Mouse (Mus musculus): ENCODE data around the gene Crip3.

Gene Crip3

GRCm38 (mm10) chr17:46428761-46429414 is at the start of gene Crip3:
TSS of gene Crip3 (plus strand) at chr17:46428926.
- DNase-seq (ENCODE audit: low read depth) = no peak

GRCm38 (mm10) chr17:46383294-46384060 is 45.2 kb upstream of the Crip3 start, which contains the start of gene Zfp318:
TSS of gene Zfp318 (plus strand) at chr17:46383731.
- DNase-seq (ENCODE audit: low read depth) = peak; percentile 82

DNA sequence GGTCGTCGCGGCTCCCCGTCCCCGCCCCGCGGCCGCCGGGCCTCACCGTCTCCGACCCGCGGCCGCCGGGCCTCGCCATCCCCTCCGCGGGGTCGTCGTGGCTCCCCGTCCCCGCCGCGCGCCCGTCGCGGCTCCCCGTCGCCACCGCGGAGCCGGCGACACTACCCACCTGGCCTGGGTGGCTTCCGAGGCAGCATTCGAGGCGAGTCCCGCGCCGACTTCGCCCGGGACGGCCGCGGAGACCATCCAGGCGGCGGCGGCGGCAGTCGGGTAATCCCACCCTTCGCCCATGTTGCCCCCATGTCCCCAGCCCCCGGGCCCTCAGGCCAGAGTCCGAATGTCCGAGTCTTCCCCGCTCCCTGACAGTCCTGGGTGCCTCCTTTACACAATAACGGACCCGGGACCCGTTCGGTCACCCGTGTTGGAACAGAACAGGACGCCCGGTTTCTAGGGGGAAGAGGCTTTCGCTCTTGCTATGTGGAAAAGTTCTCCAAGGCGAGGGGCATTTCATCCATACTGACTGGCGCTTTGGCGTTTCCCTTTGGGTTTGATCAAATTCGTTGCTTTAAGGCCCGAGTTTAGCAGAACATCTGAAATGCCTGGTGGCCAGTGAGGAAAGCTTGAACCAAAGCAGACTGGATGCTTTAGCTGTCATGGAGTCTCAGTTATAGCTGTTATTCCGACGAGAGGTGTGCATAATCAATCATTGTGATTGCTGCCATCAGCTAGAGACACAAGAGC is 44.5 kb upstream of the Crip3 start:
- DNase-seq (ENCODE audit: low read depth) = no peak

- no peak for DNase-seq (ENCODE audit: low read depth)
Measured at GRCm38 (mm10) chr17:46388200-46388599, 40.5 kb upstream of the Crip3 start.

DNA sequence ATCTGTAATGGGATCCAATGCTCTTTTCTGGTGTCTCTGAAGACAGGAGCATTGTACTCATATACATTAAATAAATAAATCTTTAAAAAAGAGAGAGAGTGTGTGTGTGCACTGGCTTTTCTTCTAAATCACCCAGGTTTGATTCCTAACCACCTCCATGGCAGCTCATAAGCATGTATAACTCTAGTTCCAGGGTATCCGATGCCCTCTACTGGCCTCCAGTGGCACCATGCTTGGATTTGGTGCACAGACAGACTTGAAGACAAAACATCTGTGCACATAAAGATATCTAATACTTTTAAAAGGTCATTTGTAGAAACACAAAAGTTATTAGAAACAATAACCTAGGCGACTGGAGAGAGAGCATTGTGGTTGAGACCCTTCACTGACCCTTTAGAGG is 35.7 kb upstream of the Crip3 start:
- DNase-seq (ENCODE audit: low read depth) = peak; percentile 36

GRCm38 (mm10) chr17:46394631-46395030 is 34.1 kb upstream of the Crip3 start:
- no peak for DNase-seq (ENCODE audit: low read depth)

DNA sequence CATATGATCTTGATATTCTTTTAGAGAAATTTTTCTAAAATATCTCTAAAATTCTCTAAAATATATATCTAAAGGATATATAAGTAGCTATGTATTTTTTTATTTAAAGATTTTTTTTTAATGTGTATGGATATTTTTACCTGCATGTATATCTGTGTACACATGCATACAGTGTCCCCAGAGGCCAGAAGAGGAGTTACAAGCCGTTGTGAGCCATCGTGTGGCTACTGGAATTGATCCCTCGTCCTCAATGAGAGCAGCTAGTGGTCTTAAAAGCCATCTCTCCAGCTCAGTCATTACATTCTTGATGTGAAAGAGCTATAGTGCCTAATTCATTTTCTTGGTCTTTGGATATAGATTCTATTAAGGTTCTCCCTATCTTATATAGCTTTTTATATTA is 20.2 kb upstream of the Crip3 start:
- DNase-seq (ENCODE audit: low read depth) = no peak

DNA sequence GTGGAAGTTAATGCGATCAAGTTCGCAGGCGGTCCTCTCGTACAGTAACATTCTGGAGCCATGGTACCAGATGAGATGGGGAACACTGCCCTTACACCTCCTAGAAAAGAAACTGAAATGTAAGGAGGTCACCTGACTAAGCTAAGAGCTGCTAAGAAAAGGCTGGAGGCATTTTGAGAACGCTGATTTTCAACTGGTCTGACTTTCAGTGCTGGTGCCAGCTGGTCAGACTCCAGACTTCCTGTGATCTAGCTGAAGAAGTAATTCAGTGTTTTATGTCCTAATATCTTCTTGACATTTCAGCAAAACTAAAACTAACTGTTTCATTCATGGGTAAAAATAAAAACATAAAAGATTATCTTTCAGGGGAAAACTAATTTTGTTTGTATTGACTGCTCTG is 10.1 kb upstream of the Crip3 start:
- peak; percentile 30 for DNase-seq (ENCODE audit: low read depth)

GRCm38 (mm10) chr17:46419717-46420116 is 9.0 kb upstream of the Crip3 start:
- DNase-seq (ENCODE audit: low read depth) = no peak

- DNase-seq (ENCODE audit: low read depth) = no peak
Measured at GRCm38 (mm10) chr17:46426496-46426895, 2.2 kb upstream of the Crip3 start.

DNA sequence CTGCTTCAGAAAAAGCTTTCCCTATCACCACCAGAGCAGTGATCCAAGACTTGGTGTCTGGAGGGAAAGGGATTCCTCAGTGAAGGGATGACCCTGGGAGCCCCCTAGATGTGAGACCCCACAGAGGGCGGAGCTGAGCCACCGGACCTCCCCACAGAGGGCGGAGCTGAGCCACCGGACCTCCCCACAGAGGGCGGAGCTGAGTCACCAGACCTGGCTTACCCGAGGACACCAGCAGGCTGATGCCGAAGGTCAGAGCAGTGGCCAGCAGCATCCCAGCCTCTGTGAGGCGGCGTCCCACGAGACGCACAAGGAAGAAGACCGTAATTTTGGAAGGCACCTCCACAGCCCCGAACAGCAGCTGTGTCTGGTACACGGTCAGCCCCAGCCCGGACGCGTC is 4.9 kb downstream of the Crip3 start:
- no peak for DNase-seq (ENCODE audit: low read depth)

- no peak for DNase-seq (ENCODE audit: low read depth)
Measured at GRCm38 (mm10) chr17:46436672-46437366, 8.1 kb downstream of the Crip3 start.

GRCm38 (mm10) chr17:46438298-46438873 is 9.7 kb downstream of the Crip3 start, which contains the start of gene Slc22a7:
TSS of gene Slc22a7 (minus strand) at chr17:46438457.
- DNase-seq (ENCODE audit: low read depth) = no peak

DNA sequence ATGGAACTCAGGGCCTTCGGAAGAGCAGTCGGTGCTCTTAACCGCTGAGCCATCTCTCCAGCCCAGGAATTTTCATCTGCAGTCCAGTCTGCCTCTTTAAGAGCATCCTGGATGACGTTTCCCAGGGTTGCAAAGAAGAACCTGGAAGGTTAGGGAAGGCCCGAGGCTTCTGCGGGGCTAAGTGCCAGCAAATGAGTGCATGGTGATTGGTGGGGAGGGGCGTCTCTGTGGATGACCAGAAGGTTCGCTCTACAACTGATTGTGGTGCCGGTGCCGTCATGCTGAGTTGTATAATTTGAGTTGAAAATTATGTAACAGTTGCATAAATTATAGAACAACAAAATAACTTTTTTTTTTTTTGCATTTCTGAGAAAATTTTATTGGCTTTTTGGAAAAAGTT is 10.4 kb downstream of the Crip3 start:
- DNase-seq (ENCODE audit: low read depth) = no peak

DNA sequence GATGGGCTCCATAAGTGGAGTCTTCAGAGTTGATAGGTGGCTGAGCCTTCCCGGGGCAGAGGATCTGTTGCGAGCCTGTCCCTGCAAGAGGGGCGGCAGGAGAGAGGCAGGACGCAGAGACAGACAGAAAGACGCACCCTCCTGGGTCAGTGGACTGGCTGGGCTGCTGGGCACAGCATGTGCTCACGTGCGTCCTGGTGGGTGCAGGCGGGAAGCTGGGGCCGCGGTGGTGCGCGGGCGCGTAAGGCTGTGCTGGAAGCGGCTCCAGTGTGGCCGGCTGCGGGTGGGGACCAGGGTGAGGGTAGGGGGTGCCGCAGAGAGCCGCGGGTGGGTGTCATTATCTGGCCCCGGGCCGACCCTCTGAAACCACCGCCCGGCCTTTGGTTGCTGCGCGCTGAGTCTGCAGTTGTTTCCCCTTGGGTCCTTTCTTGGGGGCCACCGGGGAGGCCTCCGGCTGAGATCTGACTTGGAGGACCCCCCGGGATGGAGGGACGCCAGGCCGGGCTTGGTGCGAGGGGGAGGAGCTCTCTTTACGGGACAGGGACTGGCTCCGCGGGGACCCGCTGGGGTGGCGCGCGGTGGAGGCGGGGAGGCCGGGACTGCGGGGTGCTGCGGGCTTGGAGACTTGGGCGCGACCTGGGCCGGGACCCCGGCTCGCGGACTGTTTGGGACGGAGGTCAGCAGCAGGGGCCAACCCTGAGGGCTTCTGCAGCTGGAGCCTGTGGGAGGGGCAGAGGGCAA is 16.3 kb downstream of the Crip3 start:
- no peak for DNase-seq (ENCODE audit: low read depth)

DNA sequence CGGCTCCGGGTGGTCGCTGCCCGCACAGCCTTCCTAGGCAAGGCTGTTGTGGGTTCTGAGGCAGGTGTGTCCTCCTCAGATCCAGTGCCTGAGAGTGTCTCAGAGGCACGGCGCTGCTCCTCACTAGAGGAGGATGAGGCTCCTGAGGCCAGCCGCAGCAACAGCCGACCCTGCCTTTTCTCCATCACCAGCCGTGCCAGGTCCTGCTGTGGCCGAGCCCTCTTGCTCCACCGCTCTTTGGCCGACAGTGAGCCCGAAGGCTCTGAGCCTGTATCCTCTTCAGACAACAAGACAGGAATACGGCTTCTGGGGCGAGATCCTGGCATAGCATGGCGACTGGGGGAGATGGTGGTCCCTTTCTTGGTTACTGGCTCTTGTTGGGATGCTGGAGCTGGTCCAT is 17.5 kb downstream of the Crip3 start:
- no peak for DNase-seq (ENCODE audit: low read depth)

GRCm38 (mm10) chr17:46452683-46453082 is 24.0 kb downstream of the Crip3 start:
- no peak for DNase-seq (ENCODE audit: low read depth)

GRCm38 (mm10) chr17:46453302-46453948 is 24.7 kb downstream of the Crip3 start:
- no peak for DNase-seq (ENCODE audit: low read depth)

DNA sequence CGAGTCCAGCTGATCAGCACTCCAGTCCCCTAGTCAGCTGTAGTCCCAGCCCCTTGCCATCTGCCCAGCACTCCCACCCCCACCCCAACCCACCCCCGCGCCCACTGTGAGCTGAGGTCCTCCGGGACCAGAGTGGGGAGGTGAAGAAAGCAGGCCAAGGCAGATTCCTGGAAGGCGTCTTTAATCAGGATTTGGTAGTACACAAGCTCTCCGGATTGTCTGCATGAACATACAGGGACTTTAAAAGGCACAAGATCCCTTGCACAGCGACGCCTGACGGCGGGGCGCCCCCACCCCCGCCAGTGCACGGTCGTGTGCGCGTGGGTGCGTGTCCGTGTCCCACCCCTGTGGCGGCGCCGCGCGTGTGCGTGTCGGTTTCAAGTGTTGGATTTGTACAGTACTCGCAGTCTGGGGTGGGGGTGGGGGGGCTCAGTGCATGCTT is 25.3 kb downstream of the Crip3 start:
- no peak for DNase-seq (ENCODE audit: low read depth)

GRCm38 (mm10) chr17:46454539-46454938 is 25.8 kb downstream of the Crip3 start:
- no peak for DNase-seq (ENCODE audit: low read depth)

All from fibroblast of lung, adult 2 months (primary cell).